Mouse (Mus musculus) cerebellum, adult 2 months (tissue): ENCODE data around the gene Rps12-ps3. TPM values are rescaled to one million over a fixed set of nuclear protein-coding genes. Genes with fewer than 3 reads are reported as not detected.

Experiments
- DNase-seq, 2 experiments: peaks; one replicate each; pipeline ENCODE4 v3.0.0; 2021
- H3K27ac ChIP-seq: fragments of 200-500 bp; 2 replicates; pipeline ENCODE4 v1.5.1; 2012; ENCODE audit warnings: low read length, control low read depth, inconsistent platforms; ENCODE audit not compliant: insufficient read depth
- H3K27me3 ChIP-seq: fragments of 200-500 bp; 2 replicates; pipeline ENCODE4 v1.6.1; 2012; ENCODE audit warnings: inconsistent platforms, mild to moderate bottlenecking, low read length, moderate library complexity; ENCODE audit not compliant: control insufficient read depth, insufficient read depth
- H3K4me1 ChIP-seq: fragments of 200-500 bp; 2 replicates; pipeline ENCODE4 v1.6.1; 2011; ENCODE audit warnings: low read length; ENCODE audit not compliant: control insufficient read depth, insufficient read depth
- H3K4me3 ChIP-seq: fragments of 200-500 bp; replicated peaks from 2 replicates; pipeline ENCODE3; 2011; ENCODE audit warnings: mild to moderate bottlenecking, low read depth, low read length, control low read depth; ENCODE audit not compliant: insufficient read depth
- CTCF ChIP-seq: fragments of 200-500 bp; IDR thresholded peaks from 2 replicates; pipeline ENCODE4 v1.5.1; 2011; ENCODE audit warnings: low read depth, mild to moderate bottlenecking, control low read depth, low read length, moderate library complexity, borderline replicate concordance; ENCODE audit not compliant: insufficient read depth
- POLR2A ChIP-seq: fragments of 200-500 bp; IDR thresholded peaks from 2 replicates; pipeline ENCODE4 v1.6.1; 2011; ENCODE audit warnings: low read length, control low read depth, borderline replicate concordance; ENCODE audit not compliant: insufficient read depth
- WGBS: fragments of 180-500 bp; shearing (Covaris S2); methylation state at CpG from one replicate; pipeline ENCODE4 v1.1.7; 2018; 5-methylcytosine and 5-hydroxymethylcytosine counted together
- polyA plus RNA-seq: library from polyadenylated mRNA; depleted of rRNA; stranded (reverse); fragments of >200 nt; gene quantifications from 2 replicates; pipeline ENCODE4 v1.2.3, GENCODE M21; 2012

The Rps12-ps3 gene
- polyA plus RNA-seq, 1 experiment: 84.0 TPM

DNA sequence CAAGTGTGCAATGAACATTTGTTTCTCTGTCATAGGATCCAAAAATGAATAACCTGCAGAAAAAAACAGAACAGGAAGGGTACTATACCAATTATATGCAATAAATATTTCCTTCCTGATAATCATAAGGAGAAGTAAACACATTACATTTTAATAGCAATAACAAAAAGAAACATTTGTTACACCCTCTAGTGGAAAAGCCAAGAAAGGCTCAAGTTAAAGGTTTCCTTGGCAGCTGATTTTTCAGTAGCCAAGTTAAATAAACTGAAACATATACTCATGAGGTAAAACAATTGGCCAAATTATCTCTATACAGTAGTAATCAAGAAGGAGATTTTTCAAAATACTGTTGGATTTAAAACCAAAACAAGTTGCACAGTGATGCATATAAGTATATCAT is 6.8 kb upstream of the Rps12-ps3 start:
- H3K27ac ChIP-seq: no peak overlapping the region
- no peak for DNase-seq
- no peaks in the 10 kb centered on the region for H3K27me3 ChIP-seq
- TF ChIP-seq CTCF (no peak), POLR2A (no peak)
- H3K4me1 ChIP-seq: no peaks in the 10 kb centered on the region
- H3K4me3 ChIP-seq: no peak overlapping the region

DNA sequence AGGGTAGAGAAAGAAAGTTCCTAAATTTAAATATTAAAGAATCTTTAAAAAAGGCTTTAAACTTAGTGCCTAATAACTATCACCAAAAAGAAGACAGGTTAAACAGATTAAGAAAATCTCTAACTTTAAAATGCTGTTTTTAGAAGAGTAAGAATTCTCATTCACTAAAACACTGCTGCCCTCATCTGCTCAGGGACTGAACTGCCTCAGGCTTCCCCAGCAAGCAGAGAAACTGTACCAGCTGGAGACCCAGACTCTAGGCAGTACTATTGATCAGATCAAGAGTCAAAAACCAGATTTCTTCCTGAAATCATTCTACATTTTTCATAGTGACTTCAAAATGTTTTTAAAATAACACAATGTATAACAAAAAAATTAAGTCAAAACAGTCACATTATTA is 5.5 kb upstream of the Rps12-ps3 start:
- Histone ChIP-seq H3K4me1 (no peaks in the 10 kb centered on the region), H3K27ac (no peak overlapping the region), H3K4me3 (no peak overlapping the region), H3K27me3 (no peaks in the 10 kb centered on the region)
- DNase-seq: no peak
- TF ChIP-seq POLR2A (no peak), CTCF (peak; percentile 31; the same call in 1 of the 2 replicates)

DNA sequence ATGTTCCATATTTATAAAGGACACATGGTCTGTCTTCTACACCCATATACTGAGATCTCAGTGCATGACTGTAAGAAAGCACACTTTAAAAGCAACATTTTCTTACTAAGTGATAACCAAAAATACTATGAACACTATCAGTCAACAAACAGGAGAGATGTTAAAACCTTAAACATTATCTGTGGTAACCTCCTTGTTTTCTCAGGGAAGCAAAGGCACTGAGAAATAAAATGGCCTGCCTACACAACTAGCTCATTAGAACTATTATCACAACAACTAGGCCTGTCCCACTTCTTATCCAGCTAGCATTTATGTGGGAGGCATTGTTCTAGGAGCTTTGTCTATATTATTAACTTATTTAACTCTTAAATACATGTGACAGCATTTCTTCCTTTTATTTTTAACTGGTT is 8.7 kb downstream of the Rps12-ps3 start:
- no peaks in the 10 kb centered on the region for H3K27me3 ChIP-seq
- no peaks in the 10 kb centered on the region for H3K4me1 ChIP-seq
- H3K4me3 ChIP-seq: no peak overlapping the region
- DNase-seq: no peak
- no peak for TF ChIP-seq CTCF
- TF ChIP-seq POLR2A: no peak
- no peak overlapping the region for H3K27ac ChIP-seq

DNA sequence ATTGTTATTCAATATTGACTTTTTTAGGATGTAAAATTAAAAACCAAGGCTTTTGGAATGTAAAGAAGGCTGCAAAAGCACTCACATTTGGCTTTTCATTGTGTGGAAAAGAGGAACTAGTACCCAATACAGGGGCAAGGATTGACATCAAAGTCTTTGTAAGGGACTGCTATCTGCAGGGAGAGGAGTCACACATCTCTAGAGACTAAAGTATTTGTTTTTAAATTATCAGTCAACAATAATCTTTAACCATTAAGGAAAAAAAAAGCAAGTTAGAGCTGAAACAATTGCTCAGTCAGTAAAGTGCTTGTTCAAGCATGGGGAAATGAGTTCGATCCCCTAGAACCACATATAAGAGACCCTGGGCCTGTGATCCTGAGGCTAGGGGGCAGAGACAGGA is 14.6 kb downstream of the Rps12-ps3 start:
- TF ChIP-seq CTCF: no peak
- no peak for TF ChIP-seq POLR2A
- no peak overlapping the region for H3K27ac ChIP-seq
- no peak overlapping the region for H3K4me3 ChIP-seq
- no peaks in the 10 kb centered on the region for H3K4me1 ChIP-seq
- 100% methylated on average over 1 of the region's 1 CpGs for WGBS
- DNase-seq: no peak
- no peaks in the 10 kb centered on the region for H3K27me3 ChIP-seq

DNA sequence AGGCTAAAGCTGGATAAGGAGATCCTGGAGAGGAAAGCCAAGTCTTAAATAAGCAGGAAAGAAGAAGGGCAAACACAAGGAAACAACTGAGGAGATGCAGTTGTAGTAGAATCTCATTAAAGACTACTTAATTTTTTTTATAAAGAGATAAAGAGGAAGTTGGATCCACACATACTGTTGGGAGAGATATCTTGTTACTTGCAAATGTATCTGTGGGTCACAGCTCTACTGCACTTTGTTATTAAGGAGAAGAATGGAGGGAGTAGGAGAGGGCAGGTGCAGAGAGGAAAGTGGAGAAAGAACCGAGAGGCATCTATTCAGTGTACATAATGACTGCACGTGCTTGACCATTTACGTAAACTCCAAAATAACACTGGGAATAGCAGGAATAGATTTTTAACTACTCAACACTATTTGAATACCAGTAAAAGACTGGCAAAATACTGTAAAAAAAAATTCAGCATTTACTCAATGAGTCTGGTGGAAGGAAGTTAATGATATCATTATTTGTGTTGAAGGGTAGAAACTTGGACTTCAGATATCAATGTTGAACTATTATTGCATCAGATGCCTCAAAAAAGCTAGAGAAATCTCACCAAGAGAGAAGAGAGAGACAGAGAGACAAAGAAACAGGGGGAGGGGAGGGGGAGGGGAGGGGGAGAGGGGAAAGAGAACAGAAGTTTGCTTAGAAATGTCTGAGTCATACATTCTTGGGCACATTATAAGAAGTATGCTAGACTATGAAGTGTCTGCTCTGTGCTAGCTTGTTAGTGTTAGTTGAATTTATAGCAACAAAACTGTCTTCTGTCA is 16.0 kb downstream of the Rps12-ps3 start:
- WGBS: 91% methylated on average over 3 of the region's 3 CpGs
- Histone ChIP-seq H3K4me1 (no peaks in the 10 kb centered on the region; the same call in 1 of the 2 replicates), H3K27ac (no peak overlapping the region), H3K4me3 (no peak overlapping the region), H3K27me3 (no peaks in the 10 kb centered on the region)
- TF ChIP-seq POLR2A: no peak
- TF ChIP-seq CTCF: no peak
- no peak for DNase-seq

DNA sequence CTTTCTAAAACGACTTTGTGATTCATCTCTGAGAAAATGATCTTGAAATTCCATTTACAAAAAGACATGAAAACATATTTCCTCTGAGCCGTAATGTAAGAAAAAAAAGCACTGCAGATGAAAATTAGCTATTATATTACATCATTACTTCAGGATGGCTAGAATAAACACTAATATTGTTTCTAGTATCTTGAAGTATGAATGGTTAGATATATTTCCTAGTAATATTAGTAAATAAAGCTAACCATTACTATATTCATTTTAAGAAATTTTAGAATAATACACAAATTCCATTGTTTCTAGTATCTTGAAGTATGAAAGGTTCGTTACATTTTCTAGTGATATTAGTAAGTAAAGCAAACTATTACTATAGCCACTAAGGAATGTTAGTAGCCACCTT is 17.8 kb downstream of the Rps12-ps3 start:
- TF ChIP-seq CTCF (no peak), POLR2A (no peak)
- 89% methylated on average over 3 of the region's 3 CpGs for WGBS
- no peaks in the 10 kb centered on the region; the same call in 1 of the 2 replicates for H3K4me1 ChIP-seq
- H3K27me3 ChIP-seq: no peaks in the 10 kb centered on the region
- H3K4me3 ChIP-seq: no peak overlapping the region
- DNase-seq: no peak
- H3K27ac ChIP-seq: no peak overlapping the region

DNA sequence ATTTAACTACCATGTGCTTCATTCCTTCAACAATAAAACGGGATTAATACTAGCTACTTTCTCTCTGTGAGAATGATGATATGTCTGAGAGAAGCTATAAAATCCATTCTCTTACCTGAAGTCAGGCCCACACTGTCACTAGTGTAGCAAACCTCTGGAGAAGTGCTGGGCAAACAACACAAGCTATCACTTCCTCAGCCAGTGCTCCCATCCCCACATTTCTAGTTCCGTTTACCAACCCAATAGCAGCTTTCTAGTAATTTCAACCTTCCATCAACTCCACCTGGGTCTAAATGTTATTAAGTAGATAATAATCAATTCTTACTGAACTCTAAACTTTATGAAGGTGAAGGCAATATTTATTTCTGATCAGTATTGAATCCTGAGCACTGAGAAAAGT is 20.9 kb downstream of the Rps12-ps3 start:
- H3K27ac ChIP-seq: no peak overlapping the region
- 56% methylated on average over 2 of the region's 2 CpGs for WGBS
- no peak for TF ChIP-seq CTCF
- TF ChIP-seq POLR2A: no peak
- H3K4me1 ChIP-seq: no peaks in the 10 kb centered on the region; the same call in 1 of the 2 replicates
- H3K4me3 ChIP-seq: peak overlapping the region; percentile 14
- H3K27me3 ChIP-seq: no peaks in the 10 kb centered on the region
- no peak for DNase-seq

DNA sequence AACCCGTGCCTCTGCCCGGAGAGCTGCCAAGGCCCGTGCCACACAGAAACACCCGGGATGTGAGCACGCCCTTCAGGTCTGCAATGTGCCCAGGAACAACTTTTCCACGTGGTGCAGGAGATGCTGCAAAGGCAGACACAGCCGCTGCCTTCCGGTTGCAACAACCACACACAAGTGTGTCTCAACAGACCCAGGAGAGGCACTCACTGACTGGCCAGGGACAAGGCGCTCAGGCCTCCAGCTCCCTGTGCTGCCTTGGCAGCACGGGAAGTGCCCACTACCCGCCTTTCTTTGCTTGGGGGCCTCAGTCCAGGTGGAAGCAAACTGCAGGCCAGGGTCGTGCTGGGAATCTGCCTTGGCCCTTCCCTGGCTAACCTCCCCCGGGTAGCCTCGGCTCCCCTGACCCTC is 22.2 kb downstream of the Rps12-ps3 start:
- DNase-seq: peak; percentile 35 to 48
- Histone ChIP-seq H3K4me1 (no peaks in the 10 kb centered on the region; the same call in 1 of the 2 replicates), H3K27ac (no peak overlapping the region), H3K27me3 (no peaks in the 10 kb centered on the region), H3K4me3 (peak overlapping the region; percentile 54)
- WGBS: 1% methylated on average over 14 of the region's 14 CpGs
- no peak for TF ChIP-seq POLR2A
- TF ChIP-seq CTCF: no peak
